Mouse (Mus musculus) bone marrow, adult 2 months (tissue): ENCODE results near the gene Ggct.

Source experiments
- CTCF ChIP-seq: fragments of 200-500 bp; IDR thresholded peaks from 2 replicates; pipeline ENCODE4 v1.5.1; 2011; ENCODE audit warnings: low read length, control low read depth; ENCODE audit not compliant: control insufficient read depth, insufficient read depth
- POLR2A ChIP-seq: fragments of 200-500 bp; IDR thresholded peaks from 2 replicates; pipeline ENCODE4 v1.6.1; 2011; ENCODE audit warnings: low read depth, mild to moderate bottlenecking, control low read depth, low read length, borderline replicate concordance; ENCODE audit not compliant: control insufficient read depth

GRCm38 (mm10) chr6:55010330-55011091, 17.8 kb upstream of the Ggct start:
- TF ChIP-seq POLR2A: no peak
- no peak for TF ChIP-seq CTCF
